Mouse (Mus musculus) forebrain, embryonic 14.5 days (tissue): Measurements from ENCODE around the gene Tas2r126. TPM values are rescaled to one million over a fixed set of nuclear protein-coding genes. Genes with fewer than 3 reads are reported as not detected.

Experiments
- ATAC-seq: fragments of 200-750 bp; cut with Nextera tagmentation; 2 replicates; pipeline ENCODE4 v1.8.0; 2017; ENCODE audit warnings: mild to moderate bottlenecking, moderate library complexity
- DNase-seq: peaks from one replicate; pipeline ENCODE4 v3.0.0-alpha.2; 2015; ENCODE audit warnings: low spot score
- H3K27ac ChIP-seq: fragments of 300-500 bp; sonication (generic); 2 replicates; pipeline ENCODE4 v1.5.1; 2014; ENCODE audit warnings: low read depth, mild to moderate bottlenecking, control low read depth, low read length, moderate library complexity
- H3K27me3 ChIP-seq: fragments of 300-500 bp; sonication (generic); replicated peaks from 2 replicates; pipeline ENCODE4 v1.6.1; 2014; ENCODE audit warnings: low read length, control low read depth, mixed read lengths; ENCODE audit not compliant: control insufficient read depth, insufficient read depth
- H3K36me3 ChIP-seq: fragments of 300-500 bp; sonication (generic); 2 replicates; pipeline ENCODE4 v1.6.1; 2014; ENCODE audit warnings: low read length, control low read depth; ENCODE audit not compliant: control insufficient read depth, insufficient read depth
- H3K4me1 ChIP-seq: fragments of 300-500 bp; sonication (generic); 2 replicates; pipeline ENCODE4 v1.6.1; 2014; ENCODE audit warnings: antibody characterized with exemption, low read length, control low read depth; ENCODE audit not compliant: control insufficient read depth, insufficient read depth
- H3K4me2 ChIP-seq: fragments of 300-500 bp; sonication (generic); 2 replicates; pipeline ENCODE4 v1.6.1; 2014; ENCODE audit warnings: mild to moderate bottlenecking, control low read depth, low read length
- H3K4me3 ChIP-seq: fragments of 300-500 bp; sonication (generic); 2 replicates; pipeline ENCODE4 v1.5.1; 2014; ENCODE audit warnings: low read depth, low read length, control low read depth
- H3K9ac ChIP-seq: fragments of 300-500 bp; sonication (generic); 2 replicates; pipeline ENCODE4 v1.6.1; 2014; ENCODE audit warnings: mild to moderate bottlenecking, low read length, control low read depth, moderate library complexity
- H3K9me3 ChIP-seq: fragments of 300-500 bp; sonication (generic); replicated peaks from 2 replicates; pipeline ENCODE4 v1.6.1; 2016; ENCODE audit warnings: low read length, control low read depth, mixed read lengths; ENCODE audit not compliant: control insufficient read depth
- WGBS: fragments of 180-500 bp; shearing (Covaris S2); extraction: QIAGEN DNeasy Blood & Tissue Kit; methylation state at CpG from one replicate; pipeline ENCODE4 v1.1.7; 2014; 5-methylcytosine and 5-hydroxymethylcytosine counted together
- polyA plus RNA-seq: library from polyadenylated mRNA; unstranded; fragments of >200 nt; fragmentation: Nextera tagmentation; extraction: Ambion mirVana; gene quantifications from 2 replicates; pipeline ENCODE4 v1.2.1, GENCODE M21; 2014

Gene Tas2r126
- polyA plus RNA-seq, 1 experiment from 2014 or later: not detected

DNA sequence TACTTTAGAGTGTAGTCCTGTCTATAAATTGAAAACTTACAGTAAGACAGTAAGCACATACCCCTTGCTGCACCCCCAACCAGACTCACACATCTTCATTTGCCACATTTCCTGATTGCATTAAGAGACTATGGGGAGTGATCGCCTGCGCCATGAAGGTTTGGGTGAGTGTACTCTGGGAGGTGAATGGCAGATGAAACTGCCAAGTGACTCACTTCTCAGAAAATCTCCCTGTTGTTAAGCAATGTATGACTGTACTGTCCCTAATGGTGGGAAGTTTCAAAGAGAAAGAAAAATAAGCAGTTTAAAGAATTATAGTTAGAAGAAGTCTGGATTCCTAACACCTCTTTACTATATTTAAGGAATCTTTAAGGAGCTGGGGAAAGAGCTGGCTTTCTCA, 14.9 kb upstream of the Tas2r126 start:
- Histone ChIP-seq H3K9me3 (no peaks in the 10 kb centered on the region), H3K27ac (no peak overlapping the region), H3K4me2 (no peak overlapping the region), H3K4me3 (no peak overlapping the region), H3K27me3 (no peaks in the 10 kb centered on the region), H3K36me3 (no peaks in the 10 kb centered on the region), H3K9ac (no peak overlapping the region), H3K4me1 (no peaks in the 10 kb centered on the region)
- ATAC-seq (no peak), DNase-seq (no peak)
- 94% methylated on average over 2 of the region's 2 CpGs for WGBS

DNA sequence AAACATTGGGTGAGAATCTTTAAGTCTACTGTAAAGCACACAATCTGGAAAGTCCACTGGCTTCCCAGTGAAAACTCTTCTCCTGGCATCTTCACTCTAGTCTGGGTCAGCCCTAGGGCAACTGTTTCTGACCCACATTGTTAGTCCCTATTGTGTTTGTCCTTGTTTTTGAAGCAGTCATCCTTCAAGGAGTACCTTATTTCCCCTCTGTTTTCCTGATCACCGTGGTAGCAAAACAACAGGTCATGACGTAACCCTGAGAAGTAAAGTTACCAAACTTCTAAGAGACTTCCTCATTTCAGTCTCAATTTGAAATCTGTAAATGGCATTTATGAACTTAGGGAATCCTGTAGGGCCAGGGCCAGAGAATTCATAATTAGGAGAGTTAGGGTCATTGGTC, 12.9 kb upstream of the Tas2r126 start:
- H3K9me3 ChIP-seq: no peaks in the 10 kb centered on the region
- no peaks in the 10 kb centered on the region for H3K36me3 ChIP-seq
- no peak overlapping the region for H3K4me2 ChIP-seq
- 75% methylated on average over 2 of the region's 2 CpGs for WGBS
- no peak for DNase-seq
- no peaks in the 10 kb centered on the region for H3K27me3 ChIP-seq
- H3K4me3 ChIP-seq: no peak overlapping the region
- no peak overlapping the region for H3K9ac ChIP-seq
- H3K4me1 ChIP-seq: no peaks in the 10 kb centered on the region
- ATAC-seq: no peak
- H3K27ac ChIP-seq: no peak overlapping the region

DNA sequence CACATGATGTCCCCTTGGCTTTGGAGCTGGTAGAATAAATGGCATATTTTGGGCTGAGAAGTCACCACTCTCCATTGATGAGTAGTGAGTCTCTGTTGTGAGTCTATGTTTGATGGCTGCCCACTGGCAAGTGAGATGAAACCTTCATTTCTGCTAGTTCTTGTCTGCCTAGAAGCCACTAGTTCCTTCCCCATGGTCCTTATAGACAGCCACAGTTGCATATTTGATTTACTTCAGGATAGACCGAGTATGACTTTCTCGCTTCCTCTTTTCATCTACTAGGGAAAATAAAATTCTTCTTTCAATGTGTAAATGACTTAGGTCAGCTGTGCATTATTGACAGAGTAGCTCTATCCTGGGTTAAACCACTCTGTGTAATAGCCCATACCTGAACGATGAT, 9.9 kb upstream of the Tas2r126 start:
- H3K9me3 ChIP-seq: no peaks in the 10 kb centered on the region
- no peaks in the 10 kb centered on the region for H3K27me3 ChIP-seq
- 98% methylated on average over 3 of the region's 3 CpGs for WGBS
- DNase-seq (no peak), ATAC-seq (no peak)
- H3K9ac ChIP-seq: no peak overlapping the region
- H3K4me1 ChIP-seq: no peaks in the 10 kb centered on the region
- no peaks in the 10 kb centered on the region for H3K36me3 ChIP-seq
- H3K27ac ChIP-seq: no peak overlapping the region
- H3K4me2 ChIP-seq: no peak overlapping the region
- no peak overlapping the region for H3K4me3 ChIP-seq

DNA sequence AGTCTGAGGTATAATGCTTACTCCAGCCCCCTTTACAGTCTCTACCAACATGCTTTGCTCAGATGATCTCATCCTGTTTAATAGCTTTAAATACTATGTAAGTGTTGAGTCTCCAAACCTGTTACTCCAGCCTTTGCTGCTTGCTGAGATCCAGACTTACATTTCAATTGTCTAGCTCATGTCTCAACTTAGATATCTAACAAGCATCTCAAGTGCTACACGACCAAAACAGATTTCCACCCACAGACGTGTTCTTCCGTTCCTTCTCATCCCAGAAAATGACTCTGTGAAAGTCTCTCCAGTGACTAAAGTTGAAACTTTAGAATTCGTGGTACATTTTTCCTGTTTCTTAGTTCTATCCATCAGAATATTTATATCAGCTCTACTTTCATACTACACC, 8.0 kb upstream of the Tas2r126 start:
- H3K27ac ChIP-seq: no peak overlapping the region
- ATAC-seq (no peak), DNase-seq (no peak)
- H3K4me1 ChIP-seq: no peaks in the 10 kb centered on the region
- H3K9ac ChIP-seq: no peak overlapping the region
- no peaks in the 10 kb centered on the region for H3K9me3 ChIP-seq
- H3K4me3 ChIP-seq: no peak overlapping the region
- H3K27me3 ChIP-seq: no peaks in the 10 kb centered on the region
- H3K36me3 ChIP-seq: no peaks in the 10 kb centered on the region
- WGBS: 84% methylated on average over 4 of the region's 4 CpGs
- H3K4me2 ChIP-seq: no peak overlapping the region

DNA sequence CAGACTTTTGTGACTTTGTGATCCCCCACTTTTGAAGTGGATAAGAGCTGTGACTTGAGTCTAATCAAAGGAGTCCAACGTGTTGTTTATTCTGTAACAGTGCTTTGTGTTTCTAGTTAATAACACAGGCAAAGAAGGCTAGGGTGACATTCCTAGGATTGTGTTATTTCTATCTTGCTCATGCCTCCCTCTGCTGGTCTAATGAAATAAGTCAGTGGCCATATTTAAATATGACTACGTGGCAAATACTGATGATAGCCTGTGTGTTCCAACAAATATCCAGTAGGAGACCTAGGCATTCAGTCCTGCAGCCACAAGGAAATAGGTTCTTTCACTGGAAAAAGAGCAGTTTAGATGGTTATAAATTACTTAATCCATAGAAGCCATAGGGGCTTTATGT, 781 bp upstream of the Tas2r126 start:
- DNase-seq: no peak
- Histone ChIP-seq H3K4me3 (no peak overlapping the region), H3K36me3 (no peaks in the 10 kb centered on the region), H3K4me1 (no peaks in the 10 kb centered on the region), H3K27me3 (no peaks in the 10 kb centered on the region), H3K9me3 (no peaks in the 10 kb centered on the region), H3K4me2 (no peak overlapping the region), H3K9ac (no peak overlapping the region), H3K27ac (no peak overlapping the region)
- ATAC-seq: no peak
- 67% methylated on average over 2 of the region's 2 CpGs for WGBS

DNA sequence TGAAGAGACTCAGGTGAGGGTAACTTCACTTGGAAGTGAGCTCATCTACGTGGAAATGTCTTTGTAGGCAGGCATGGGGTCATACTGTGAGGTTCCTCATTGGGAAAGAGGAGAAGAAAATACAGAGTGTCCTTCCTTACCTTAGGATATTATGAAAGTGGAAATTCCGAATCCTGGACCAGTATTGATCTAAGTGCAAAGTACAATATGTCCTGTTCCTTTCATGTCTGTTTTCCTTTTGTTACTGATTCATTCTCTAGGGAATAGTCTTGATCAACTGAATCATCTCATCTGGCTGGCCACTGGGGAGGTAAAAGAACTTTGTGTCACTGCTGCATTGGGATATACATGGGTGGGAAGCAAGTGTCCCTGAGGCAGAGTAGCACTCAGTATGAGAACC, 1.2 kb downstream of the Tas2r126 start:
- H3K4me2 ChIP-seq: no peak overlapping the region
- H3K9ac ChIP-seq: no peak overlapping the region
- DNase-seq: no peak
- H3K36me3 ChIP-seq: no peaks in the 10 kb centered on the region
- no peaks in the 10 kb centered on the region for H3K9me3 ChIP-seq
- 75% methylated on average over 2 of the region's 2 CpGs for WGBS
- no peaks in the 10 kb centered on the region for H3K4me1 ChIP-seq
- ATAC-seq: no peak
- H3K4me3 ChIP-seq: no peak overlapping the region
- no peak overlapping the region for H3K27ac ChIP-seq
- H3K27me3 ChIP-seq: no peaks in the 10 kb centered on the region

DNA sequence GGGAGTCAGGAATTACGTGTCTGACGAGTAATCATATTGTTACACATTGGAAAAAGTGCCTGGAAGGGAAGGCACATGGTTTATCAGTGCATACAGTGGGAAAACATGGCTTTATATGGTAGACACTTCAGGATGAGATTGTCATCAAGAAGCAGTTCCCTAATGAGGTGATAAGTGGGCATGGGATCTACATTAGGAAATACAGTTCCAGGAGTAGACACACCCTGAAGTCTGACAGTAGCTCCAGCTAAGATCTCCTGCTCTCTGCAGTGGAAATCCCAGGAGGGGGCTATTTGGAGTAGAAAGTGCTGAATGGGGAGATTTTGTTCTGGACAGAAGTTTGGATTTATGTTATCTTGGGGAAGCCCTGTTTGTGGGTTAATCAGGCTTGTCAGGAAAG, 7.1 kb downstream of the Tas2r126 start:
- Histone ChIP-seq H3K9me3 (no peaks in the 10 kb centered on the region), H3K27ac (no peak overlapping the region), H3K4me2 (no peak overlapping the region), H3K9ac (no peak overlapping the region), H3K27me3 (no peaks in the 10 kb centered on the region), H3K4me1 (no peaks in the 10 kb centered on the region), H3K36me3 (no peaks in the 10 kb centered on the region), H3K4me3 (no peak overlapping the region)
- 83% methylated on average over 2 of the region's 2 CpGs for WGBS
- no peak for DNase-seq
- no peak for ATAC-seq

DNA sequence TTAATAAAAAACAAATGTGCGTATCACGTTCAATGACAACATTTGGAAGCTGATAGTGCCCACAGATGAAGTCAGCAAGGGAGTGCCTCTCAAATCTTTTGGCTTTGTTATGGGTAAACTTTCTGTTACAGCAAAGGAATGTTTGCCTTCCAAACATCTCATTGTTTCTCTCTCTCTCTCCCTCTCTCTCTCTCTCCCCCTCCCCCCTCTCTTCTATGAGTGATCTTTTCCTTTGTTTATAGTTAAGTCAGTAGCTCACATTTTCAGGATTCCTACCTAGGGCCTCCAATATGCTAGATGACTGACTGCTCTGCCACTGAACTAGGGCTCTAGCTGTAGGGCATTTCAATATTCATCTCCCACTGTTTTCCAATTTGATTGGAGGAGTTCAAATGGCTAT, 10.2 kb downstream of the Tas2r126 start:
- DNase-seq (no peak), ATAC-seq (no peak)
- Histone ChIP-seq H3K27me3 (no peaks in the 10 kb centered on the region), H3K36me3 (no peaks in the 10 kb centered on the region), H3K4me1 (no peaks in the 10 kb centered on the region), H3K9ac (no peak overlapping the region), H3K9me3 (no peaks in the 10 kb centered on the region), H3K4me2 (no peak overlapping the region), H3K4me3 (no peak overlapping the region), H3K27ac (no peak overlapping the region)
- WGBS: 87% methylated on average over 2 of the region's 2 CpGs

DNA sequence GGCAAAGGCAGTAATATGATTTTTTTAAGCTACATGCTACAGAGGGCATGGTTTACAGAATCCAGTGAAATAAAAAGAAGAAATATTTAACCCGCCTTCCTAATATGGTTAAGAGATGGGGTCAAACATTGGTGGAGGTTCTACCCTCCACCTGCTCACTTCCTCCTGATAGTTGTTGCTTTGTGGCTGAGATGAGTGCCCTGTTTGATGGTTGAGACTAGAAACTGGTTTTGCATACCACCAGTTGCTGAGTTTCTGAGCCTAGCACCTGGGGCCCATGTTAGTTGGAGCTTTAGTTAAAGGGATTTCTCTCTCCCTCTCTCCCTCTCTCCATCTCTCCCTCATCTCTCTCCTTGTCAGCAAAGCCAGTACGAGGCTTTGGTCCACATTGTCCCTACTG, 13.0 kb downstream of the Tas2r126 start:
- Histone ChIP-seq H3K36me3 (no peaks in the 10 kb centered on the region), H3K4me2 (no peak overlapping the region), H3K9ac (no peak overlapping the region), H3K4me1 (no peaks in the 10 kb centered on the region), H3K27ac (no peak overlapping the region), H3K9me3 (no peaks in the 10 kb centered on the region), H3K27me3 (no peaks in the 10 kb centered on the region), H3K4me3 (no peak overlapping the region)
- ATAC-seq (no peak), DNase-seq (no peak)
- 85% methylated on average over 2 of the region's 2 CpGs for WGBS

DNA sequence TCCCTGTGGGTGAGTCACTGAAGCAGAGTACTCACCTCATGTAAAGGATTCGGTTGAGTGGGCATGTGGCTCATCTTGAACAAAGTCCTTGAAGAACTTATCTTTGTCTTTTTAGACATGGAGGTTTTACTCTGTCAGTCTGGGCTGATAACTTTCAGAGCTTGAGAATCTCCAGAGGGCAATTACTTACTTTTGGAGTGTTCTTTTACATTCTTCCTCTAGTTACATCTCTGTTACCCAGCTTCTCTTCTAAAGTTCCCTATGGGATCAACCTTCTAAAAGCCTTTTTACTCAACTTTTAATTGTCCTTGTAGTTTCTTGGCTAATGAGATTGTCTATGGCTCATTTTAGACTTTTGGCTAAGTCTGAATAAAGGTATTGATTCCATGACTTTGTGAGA, 30.8 kb downstream of the Tas2r126 start, which contains the start of gene Olfr458:
Olfr458 (minus strand) TSS at position 101 of the 400 bp plus-strand sequence.
- Histone ChIP-seq H3K9me3 (no peaks in the 10 kb centered on the region), H3K27me3 (no peaks in the 10 kb centered on the region), H3K4me3 (no peak within 1 kb of the TSS), H3K36me3 (no peaks in the 10 kb centered on the region), H3K4me2 (no peak within 1 kb of the TSS), H3K9ac (no peak within 1 kb of the TSS), H3K4me1 (no peaks in the 10 kb centered on the region), H3K27ac (no peak within 1 kb of the TSS)
- 73% methylated on average over 1 of the region's 1 CpGs for WGBS
- no peak for DNase-seq
- no peak for ATAC-seq
